Mouse (Mus musculus): ENCODE results near the gene Foxo4. TPM values are rescaled to one million over a fixed set of nuclear protein-coding genes. Genes with fewer than 3 reads are reported as not detected.

The Foxo4 gene
- polyA plus RNA-seq, 1 experiment from 2014 or later, result 3.1 TPM

GRCm38 (mm10) chrX:101273875-101274738 is 19.8 kb downstream of the Foxo4 start, which contains the start of gene Med12:
Gene Med12 (plus strand): TSS chrX:101274030.
- H3K36me3 ChIP-seq (ENCODE audit: insufficient read depth), result peaks cover 29% of the 10 kb centered on the region
- H3K27ac ChIP-seq (ENCODE audit: low read depth), result peak within 1 kb of the TSS; percentile 67; the same call in 1 of the 2 replicates
- H3K4me3 ChIP-seq (ENCODE audit: low read depth, low read length), result peak within 1 kb of the TSS; percentile 56
- WGBS, result 10% methylated on average over 50 of the region's 54 CpGs
- no peak for TF ChIP-seq CTCF (IDR thresholded peaks at IDR 0.05; ENCODE audit: low read depth)
- H3K9ac ChIP-seq, result peak within 1 kb of the TSS; percentile 68
- peak within 1 kb of the TSS; percentile 62 for H3K4me2 ChIP-seq
- no peaks in the 10 kb centered on the region for H3K9me3 ChIP-seq (ENCODE audit: low read depth, low read length)
- H3K4me1 ChIP-seq (ENCODE audit: insufficient read depth), result no peaks in the 10 kb centered on the region
- ATAC-seq (ENCODE audit: insufficient read depth), result peak; percentile 98
- H3K27me3 ChIP-seq (ENCODE audit: insufficient read depth, low read length), result no peaks in the 10 kb centered on the region
- DNase-seq, result peak; percentile 92

GRCm38 (mm10) chrX:101282813-101283212 is 28.5 kb downstream of the Foxo4 start:
- no peak overlapping the region for H3K4me2 ChIP-seq
- peaks cover 78% of the 10 kb centered on the region for H3K36me3 ChIP-seq (ENCODE audit: insufficient read depth)
- whole genome bisulfite sequencing, result 76% methylated on average over 6 of the region's 6 CpGs
- H3K4me1 ChIP-seq (ENCODE audit: insufficient read depth), result no peaks in the 10 kb centered on the region
- H3K27me3 ChIP-seq (ENCODE audit: insufficient read depth, low read length), result no peaks in the 10 kb centered on the region
- TF ChIP-seq CTCF (IDR thresholded peaks at IDR 0.05; ENCODE audit: low read depth), result no peak
- H3K27ac ChIP-seq (ENCODE audit: low read depth), result no peak overlapping the region
- no peak for DNase-seq
- no peak overlapping the region for H3K4me3 ChIP-seq (ENCODE audit: low read depth, low read length)
- no peak for ATAC-seq (ENCODE audit: insufficient read depth)
- no peaks in the 10 kb centered on the region for H3K9me3 ChIP-seq (ENCODE audit: low read depth, low read length)
- H3K9ac ChIP-seq, result no peak overlapping the region

- no peaks in the 10 kb centered on the region for H3K9me3 ChIP-seq (ENCODE audit: low read depth, low read length)
- H3K27me3 ChIP-seq (ENCODE audit: insufficient read depth, low read length), result no peaks in the 10 kb centered on the region
- H3K9ac ChIP-seq, result no peak overlapping the region
- no peaks in the 10 kb centered on the region for H3K4me1 ChIP-seq (ENCODE audit: insufficient read depth)
- peak; percentile 76 for DNase-seq
- 24% methylated on average over 6 of the region's 6 CpGs for WGBS
- H3K4me3 ChIP-seq (ENCODE audit: low read depth, low read length), result no peak overlapping the region
- ATAC-seq (ENCODE audit: insufficient read depth), result peak; percentile 38; the same call in 1 of the 2 replicates
- no peak overlapping the region for H3K4me2 ChIP-seq
- peaks cover 83% of the 10 kb centered on the region for H3K36me3 ChIP-seq (ENCODE audit: insufficient read depth)
- TF ChIP-seq CTCF (IDR thresholded peaks at IDR 0.05; ENCODE audit: low read depth), result peak; percentile 81
- no peak overlapping the region for H3K27ac ChIP-seq (ENCODE audit: low read depth)
Observed at GRCm38 (mm10) chrX:101285534-101285933, 31.2 kb downstream of the Foxo4 start.

GRCm38 (mm10) chrX:101285953-101286670 is 31.8 kb downstream of the Foxo4 start:
- TF ChIP-seq CTCF (IDR thresholded peaks at IDR 0.05; ENCODE audit: low read depth), result no peak
- 92% methylated on average over 14 of the region's 14 CpGs for WGBS
- Histone ChIP-seq H3K36me3 (ENCODE audit: insufficient read depth) (peaks cover 83% of the 10 kb centered on the region), H3K4me3 (ENCODE audit: low read depth, low read length) (no peak overlapping the region), H3K27ac (ENCODE audit: low read depth) (no peak overlapping the region), H3K27me3 (ENCODE audit: insufficient read depth, low read length) (no peaks in the 10 kb centered on the region), H3K4me2 (no peak overlapping the region), H3K9ac (no peak overlapping the region), H3K9me3 (ENCODE audit: low read depth, low read length) (no peaks in the 10 kb centered on the region), H3K4me1 (ENCODE audit: insufficient read depth) (no peaks in the 10 kb centered on the region)
- DNase-seq (no peak), ATAC-seq (ENCODE audit: insufficient read depth) (no peak)

- DNase-seq (no peak), ATAC-seq (ENCODE audit: insufficient read depth) (no peak)
- 75% methylated on average over 3 of the region's 3 CpGs for WGBS
- H3K27me3 ChIP-seq (ENCODE audit: insufficient read depth, low read length), result no peaks in the 10 kb centered on the region
- H3K27ac ChIP-seq (ENCODE audit: low read depth), result no peak overlapping the region
- H3K9me3 ChIP-seq (ENCODE audit: low read depth, low read length), result no peaks in the 10 kb centered on the region
- TF ChIP-seq CTCF (IDR thresholded peaks at IDR 0.05; ENCODE audit: low read depth), result no peak
- no peak overlapping the region for H3K4me2 ChIP-seq
- H3K4me1 ChIP-seq (ENCODE audit: insufficient read depth), result no peaks in the 10 kb centered on the region
- H3K4me3 ChIP-seq (ENCODE audit: low read depth, low read length), result no peak overlapping the region
- no peak overlapping the region for H3K9ac ChIP-seq
- peaks cover 79% of the 10 kb centered on the region for H3K36me3 ChIP-seq (ENCODE audit: insufficient read depth)
Observed at GRCm38 (mm10) chrX:101287543-101287942, 33.2 kb downstream of the Foxo4 start.

- no peak overlapping the region for H3K4me3 ChIP-seq (ENCODE audit: low read depth, low read length)
- peaks cover 83% of the 10 kb centered on the region for H3K36me3 ChIP-seq (ENCODE audit: insufficient read depth)
- WGBS, result 86% methylated on average over 6 of the region's 6 CpGs
- H3K4me1 ChIP-seq (ENCODE audit: insufficient read depth), result no peaks in the 10 kb centered on the region
- no peak for TF ChIP-seq CTCF (IDR thresholded peaks at IDR 0.05; ENCODE audit: low read depth)
- no peaks in the 10 kb centered on the region for H3K27me3 ChIP-seq (ENCODE audit: insufficient read depth, low read length)
- H3K9ac ChIP-seq, result no peak overlapping the region
- no peaks in the 10 kb centered on the region for H3K9me3 ChIP-seq (ENCODE audit: low read depth, low read length)
- DNase-seq (no peak), ATAC-seq (ENCODE audit: insufficient read depth) (no peak)
- H3K27ac ChIP-seq (ENCODE audit: low read depth), result no peak overlapping the region
- H3K4me2 ChIP-seq, result no peak overlapping the region
Observed at GRCm38 (mm10) chrX:101288432-101288831, 34.1 kb downstream of the Foxo4 start.

DNA sequence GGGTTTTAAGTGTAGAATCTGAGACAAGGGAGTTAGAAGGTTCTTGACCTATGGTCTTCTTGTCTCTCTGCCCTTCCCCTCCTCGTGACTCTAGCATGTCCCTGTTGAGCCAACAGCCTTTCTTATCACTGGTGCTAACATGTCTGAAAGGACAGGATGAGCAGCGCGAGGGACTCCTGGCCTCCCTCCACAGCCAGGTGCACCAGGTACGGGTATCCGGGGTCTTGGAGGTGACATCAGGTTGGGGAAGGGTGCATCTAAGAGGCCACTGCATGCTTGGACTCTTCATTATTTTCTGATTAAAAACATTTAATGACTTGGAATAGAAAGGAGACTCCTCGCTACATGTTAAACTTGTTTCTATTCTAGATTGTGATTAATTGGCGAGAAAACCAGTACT is 34.7 kb downstream of the Foxo4 start:
- no peaks in the 10 kb centered on the region for H3K4me1 ChIP-seq (ENCODE audit: insufficient read depth)
- H3K36me3 ChIP-seq (ENCODE audit: insufficient read depth), result peaks cover 84% of the 10 kb centered on the region
- H3K27me3 ChIP-seq (ENCODE audit: insufficient read depth, low read length), result no peaks in the 10 kb centered on the region
- no peak for ATAC-seq (ENCODE audit: insufficient read depth)
- no peak for TF ChIP-seq CTCF (IDR thresholded peaks at IDR 0.05; ENCODE audit: low read depth)
- no peak overlapping the region for H3K9ac ChIP-seq
- no peaks in the 10 kb centered on the region for H3K9me3 ChIP-seq (ENCODE audit: low read depth, low read length)
- no peak for DNase-seq
- no peak overlapping the region for H3K4me3 ChIP-seq (ENCODE audit: low read depth, low read length)
- 89% methylated on average over 7 of the region's 7 CpGs for WGBS
- H3K4me2 ChIP-seq, result no peak overlapping the region
- no peak overlapping the region for H3K27ac ChIP-seq (ENCODE audit: low read depth)

Measured in lung, embryonic 14.5 days (tissue).